Mouse (Mus musculus) spleen, adult 12 weeks (tissue): ENCODE measurements around the gene Fam20b.

Source experiments
- DNase-seq: peaks from one replicate; pipeline ENCODE4 v3.0.0; 2022; ENCODE audit warnings: low spot score

Gene Fam20b

GRCm38 (mm10) chr1:156635148-156635547 lies 83.7 kb downstream of the Fam20b start:
- DNase-seq: no peak

- DNase-seq: no peak
Measured at GRCm38 (mm10) chr1:156633095-156633494, 85.8 kb downstream of the Fam20b start.

GRCm38 (mm10) chr1:156630965-156631364 lies 87.9 kb downstream of the Fam20b start:
- peak; percentile 18 for DNase-seq

GRCm38 (mm10) chr1:156629984-156630383 lies 88.9 kb downstream of the Fam20b start:
- no peak for DNase-seq
